Mouse (Mus musculus): ENCODE data around the gene Vipr1.

Vipr1 gene

DNA sequence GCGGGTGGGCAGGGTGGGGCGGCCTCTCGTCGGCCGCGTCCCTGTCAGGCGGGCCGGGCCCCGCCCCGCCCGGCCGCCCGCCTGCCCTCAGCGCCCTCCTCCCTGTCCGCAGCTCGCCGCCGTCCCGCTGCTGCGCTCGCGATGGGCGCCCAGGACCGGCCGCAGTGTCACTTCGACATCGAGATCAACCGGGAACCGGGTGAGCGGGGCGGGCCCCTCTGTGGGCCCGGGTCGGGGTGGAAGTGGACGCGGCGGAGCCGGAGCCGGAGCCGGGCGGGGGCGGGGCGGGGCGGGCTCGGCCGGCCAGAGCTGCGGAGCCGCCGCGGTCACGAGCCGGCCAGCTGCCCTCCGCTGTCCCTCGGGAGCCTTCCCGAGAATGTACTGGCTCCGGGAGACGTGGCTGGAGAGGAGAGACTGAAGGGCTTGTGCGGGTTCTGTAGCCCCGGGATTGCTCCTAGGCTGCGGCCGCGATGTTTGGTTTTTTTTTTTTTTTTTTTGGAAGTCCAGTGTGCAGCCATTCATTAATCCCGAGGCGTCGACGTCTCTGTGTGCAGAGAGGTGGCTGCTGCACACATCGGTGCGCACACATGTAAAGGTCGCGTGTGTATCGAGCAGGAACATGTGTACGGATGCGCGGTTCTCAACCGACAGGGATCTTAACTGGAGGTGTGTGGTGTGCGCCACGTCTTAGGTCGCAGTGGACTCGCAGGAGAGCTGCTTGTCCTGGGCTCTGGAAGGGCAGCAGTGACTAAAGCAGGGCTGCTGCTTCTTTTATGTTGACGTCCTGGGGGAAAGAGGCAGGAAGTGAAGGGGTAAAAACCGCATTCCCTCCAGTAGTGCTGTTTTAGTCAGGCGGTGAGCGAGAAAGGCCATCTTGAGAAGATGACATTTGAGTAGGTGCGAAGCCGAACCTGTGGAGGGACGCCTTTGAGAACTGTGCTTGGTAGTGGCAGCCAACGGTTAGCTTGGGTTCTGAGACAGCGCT lies 77.1 kb downstream of the Vipr1 start:
- peak; percentile 53 for DNase-seq

Measured in kidney, adult 18-20 months (tissue).